23 mouse cellular contexts compared by ENCODE assay signal in genomic region chr4:35146597-35146996, GRCm38 (mm10). TPM values are rescaled to one million over a fixed set of nuclear protein-coding genes. Genes with fewer than 3 reads are reported as not detected.
DNase-seq lines count a peak whose midpoint lies in the region; ATAC-seq and TF ChIP-seq lines count a peak whose summit lies in the region.
"Had no signal": no experiment of that assay in that cellular context is flagged by ENCODE, and none has a peak within 500 bp of the region (broad histone marks: within the 10 kb centered on the region; RNA-seq: fewer than 3 reads in every experiment).

No protein-coding gene starts in this region.

- H3K27ac ChIP-seq in liver, postnatal 0 days (ENCODE audit: low read depth), result 0 out of 2 replicates have a peak overlapping the region, but pooled peaks have one; percentile 2
- H3K27ac ChIP-seq in liver, embryonic 12.5 days, result no peak overlapping the region
- H3K27ac ChIP-seq in CH12.LX (ENCODE audit: insufficient read depth, low read depth), result no peak overlapping the region
- H3K27ac ChIP-seq in gastrocnemius, adult 2 months, result no peak overlapping the region
- H3K27ac ChIP-seq: embryonic facial prominence, embryonic 10.5 days; embryonic facial prominence, embryonic 12.5 days; forebrain, embryonic 13.5 days; forebrain, embryonic 15.5 days had no signal

- ATAC-seq in liver, postnatal 0 days, result no peak
- ATAC-seq in liver, embryonic 12.5 days, result no peak
- ATAC-seq: activated CD4-positive, CD25-positive, alpha-beta regulatory T cell, adult 4 months; forebrain, embryonic 13.5 days; forebrain, embryonic 15.5 days; forebrain, postnatal 0 days had no signal

- no peak for TF ChIP-seq RAD21 in CH12.LX (IDR thresholded peaks at IDR 0.05; ENCODE audit: low read depth, low read length)

- TF ChIP-seq EP300 in liver, postnatal 0 days (IDR thresholded peaks at IDR 0.05; ENCODE audit: low read depth), result no peak
- no peak for TF ChIP-seq EP300 in CH12.LX (IDR thresholded peaks at IDR 0.05; ENCODE audit: low read length)

- H3K9me3 ChIP-seq in liver, postnatal 0 days (ENCODE audit: low read length), result no peaks in the 10 kb centered on the region
- no peaks in the 10 kb centered on the region for H3K9me3 ChIP-seq in liver, embryonic 12.5 days (replicated peaks)
- H3K9me3 ChIP-seq in CH12.LX (replicated peaks; ENCODE audit: low read length), result no peaks in the 10 kb centered on the region
- H3K9me3 ChIP-seq: embryonic facial prominence, embryonic 10.5 days; embryonic facial prominence, embryonic 12.5 days; forebrain, embryonic 13.5 days; forebrain, embryonic 15.5 days; G1E had no signal

- dilution Hi-C loops in CH12.LX (cut with MboI; ENCODE audit: extremely low pct_ligation_motif_present, extremely low pct_unique_long_range_greater_than_20kb, low sequenced_read_pairs), result no loop called here

- TF ChIP-seq POLR2A in CH12.LX (IDR thresholded peaks at IDR 0.05; ENCODE audit: low read depth, low read length), result no peak

- no peak for TF ChIP-seq CTCF in liver, postnatal 0 days (IDR thresholded peaks at IDR 0.05; ENCODE audit: low read depth)
- no peak for TF ChIP-seq CTCF in CH12.LX (conservative IDR thresholded peaks at IDR 0.05 in 1 of 2, IDR thresholded peaks at IDR 0.05 in 1 of 2; ENCODE audit: low read depth in 2 of 2, low read length in 2 of 2)
- no peak for TF ChIP-seq CTCF in gastrocnemius, adult 2 months (IDR thresholded peaks at IDR 0.05)

- H3K27me3 ChIP-seq in liver, postnatal 0 days (ENCODE audit: insufficient read depth, low read length), result no peaks in the 10 kb centered on the region
- no peaks in the 10 kb centered on the region for H3K27me3 ChIP-seq in liver, embryonic 12.5 days (replicated peaks)
- no peaks in the 10 kb centered on the region for H3K27me3 ChIP-seq in CH12.LX (replicated peaks)
- H3K27me3 ChIP-seq: embryonic facial prominence, embryonic 12.5 days; forebrain, embryonic 13.5 days; forebrain, embryonic 15.5 days; Patski had no signal

- intact Hi-C loops in gastrocnemius, adult 2 months (cut with DNase I), result no loop called here

- in situ Hi-C loops in CH12.LX (cut with MboI; ENCODE audit: low pct_ligation_motif_present, low pct_unique_long_range_greater_than_20kb, low sequenced_read_pairs), result loop anchor here (10.0 kb wide), 1 partner anchor 82 kb away; no protein-coding TSS in a partner anchor

- H3K9ac ChIP-seq in liver, postnatal 0 days (replicated peaks), result no peak overlapping the region
- no peak overlapping the region for H3K9ac ChIP-seq in liver, embryonic 12.5 days
- H3K9ac ChIP-seq in CH12.LX (ENCODE audit: insufficient read depth, low read depth), result no peak overlapping the region
- H3K9ac ChIP-seq: embryonic facial prominence, embryonic 12.5 days; forebrain, embryonic 13.5 days; forebrain, embryonic 15.5 days; forebrain, postnatal 0 days had no signal

- no peak overlapping the region for H3K4me2 ChIP-seq in liver, postnatal 0 days (ENCODE audit: low read depth, low read length)
- H3K4me2 ChIP-seq in liver, embryonic 12.5 days, result no peak overlapping the region
- H3K4me2 ChIP-seq in CH12.LX (ENCODE audit: insufficient read depth, low read depth, poor library complexity, severe bottlenecking), result peak overlapping the region; percentile 95; the same call in 1 of the 2 replicates
- H3K4me2 ChIP-seq: embryonic facial prominence, embryonic 12.5 days; forebrain, embryonic 13.5 days; forebrain, embryonic 15.5 days had no signal

- H3K4me1 ChIP-seq in liver, postnatal 0 days (ENCODE audit: insufficient read depth), result peaks cover 5% of the 10 kb centered on the region; the same call in 1 of the 2 replicates
- no peaks in the 10 kb centered on the region for H3K4me1 ChIP-seq in liver, embryonic 12.5 days
- peaks cover 12 to 42% of the 10 kb centered on the region in 2 experiments for H3K4me1 ChIP-seq in CH12.LX (ENCODE audit: control insufficient read depth in 1 of 2, insufficient read depth in 2 of 2)
- H3K4me1 ChIP-seq: forebrain, embryonic 13.5 days; forebrain, embryonic 15.5 days had no signal

- no peaks in the 10 kb centered on the region for H3K36me3 ChIP-seq in liver, postnatal 0 days (replicated peaks; ENCODE audit: insufficient read depth, low read length)
- no peaks in the 10 kb centered on the region for H3K36me3 ChIP-seq in liver, embryonic 12.5 days
- peaks cover 0 to 20% of the 10 kb centered on the region in 2 experiments for H3K36me3 ChIP-seq in CH12.LX (replicated peaks in 1 of 2; ENCODE audit: control insufficient read depth in 1 of 2, insufficient read depth in 1 of 2, low read length in 1 of 2)
- H3K36me3 ChIP-seq: embryonic facial prominence, embryonic 10.5 days; embryonic facial prominence, embryonic 12.5 days; forebrain, embryonic 15.5 days; G1E had no signal

- DNase-seq in adrenal gland, adult 2 months, result peak; percentile 52
- no peak for DNase-seq in adrenal gland, postnatal 10 days
- no peak for DNase-seq in liver, postnatal 0 days
- no peak for DNase-seq in CH12.LX (ENCODE audit: extremely low read depth)
- no peak for DNase-seq in gastrocnemius, adult 2 months
- DNase-seq: adrenal gland, postnatal 14 days; cerebellum, adult 11-12 months; cerebellum, adult 2 months; cerebellum, adult 9-10 months; cerebellum, postnatal 10 days; cerebellum, postnatal 25 days; forebrain, postnatal 0 days had no signal

- H3K79me2 ChIP-seq in CH12.LX (replicated peaks; ENCODE audit: control insufficient read depth, extremely low read depth, insufficient read depth, poor library complexity, severe bottlenecking), result peaks cover 6% of the 10 kb centered on the region

- H3K4me3 ChIP-seq in liver, postnatal 0 days (ENCODE audit: low read depth, low read length), result no peak overlapping the region
- H3K4me3 ChIP-seq in liver, embryonic 12.5 days, result no peak overlapping the region
- H3K4me3 ChIP-seq in CH12.LX (replicated peaks in 1 of 3; ENCODE audit: low read depth in 2 of 3, low read length in 2 of 3, poor library complexity in 1 of 3), result no peak overlapping the region
- H3K4me3 ChIP-seq in gastrocnemius, adult 2 months, result no peak overlapping the region
- H3K4me3 ChIP-seq: embryonic facial prominence, embryonic 10.5 days; embryonic facial prominence, embryonic 12.5 days; forebrain, embryonic 13.5 days; forebrain, embryonic 15.5 days had no signal

- WGBS in liver, postnatal 0 days (ENCODE audit: insufficient replicate concordance), result 80% methylated on average over 5 of the region's 5 CpGs
- 74% methylated on average over 5 of the region's 5 CpGs for WGBS in liver, embryonic 12.5 days (ENCODE audit: insufficient replicate concordance)

TF ChIP-seq in CH12.LX, 34 proteins besides CTCF, POLR2A, EP300 and RAD21:
- TF ChIP-seq CHD2 (IDR thresholded peaks at IDR 0.05; ENCODE audit: low read length), result no peak
- TF ChIP-seq ELF1 (IDR thresholded peaks at IDR 0.05; ENCODE audit: low read depth, low read length), result no peak
- no peak for TF ChIP-seq PAX5 (IDR thresholded peaks at IDR 0.05; ENCODE audit: low read length)
- no peak for TF ChIP-seq MAFK (IDR thresholded peaks at IDR 0.05; ENCODE audit: insufficient replicate concordance, low read length)
- TF ChIP-seq IRF4 (IDR thresholded peaks at IDR 0.05; ENCODE audit: low read depth, low read length), result no peak
- no peak for TF ChIP-seq USF1 (IDR thresholded peaks at IDR 0.05; ENCODE audit: low read depth, low read length)
- TF ChIP-seq MEF2A (IDR thresholded peaks at IDR 0.05; ENCODE audit: borderline replicate concordance, low read depth, low read length), result no peak
- TF ChIP-seq ZMIZ1 (IDR thresholded peaks at IDR 0.05; ENCODE audit: low read depth, low read length), result no peak
- no peak for TF ChIP-seq ZKSCAN1 (IDR thresholded peaks at IDR 0.05; ENCODE audit: borderline replicate concordance, low read depth, low read length)
- TF ChIP-seq BHLHE40 (IDR thresholded peaks at IDR 0.05; ENCODE audit: low read depth, low read length), result no peak
- TF ChIP-seq E2F4 (IDR thresholded peaks at IDR 0.05; ENCODE audit: insufficient replicate concordance, low read depth, low read length), result no peak
- TF ChIP-seq USF2 (conservative IDR thresholded peaks at IDR 0.05; ENCODE audit: low read depth, low read length), result no peak
- no peak for TF ChIP-seq MYC (IDR thresholded peaks at IDR 0.05; ENCODE audit: low read depth, low read length)
- TF ChIP-seq POLR2AphosphoS2 (IDR thresholded peaks at IDR 0.05; ENCODE audit: low read depth, low read length), result no peak
- TF ChIP-seq ZNF384 (IDR thresholded peaks at IDR 0.05; ENCODE audit: low read depth, low read length), result no peak
- TF ChIP-seq MAX (IDR thresholded peaks at IDR 0.05; ENCODE audit: low read length), result no peak
- no peak for TF ChIP-seq KAT2A (IDR thresholded peaks at IDR 0.05; ENCODE audit: insufficient replicate concordance, low read length)
- TF ChIP-seq GABPA (IDR thresholded peaks at IDR 0.05; ENCODE audit: insufficient replicate concordance, low read depth, low read length), result no peak
- no peak for TF ChIP-seq MAZ (IDR thresholded peaks at IDR 0.05; ENCODE audit: low read depth, low read length)
- TF ChIP-seq RCOR1 (conservative IDR thresholded peaks at IDR 0.05; ENCODE audit: low read depth, low read length), result no peak

RNA-seq across cellular contexts. Expression of gene Ifnk, which starts 5.3 kb away (rescaled TPM):
- not detected for total RNA-seq in adrenal gland, adult 2 months (2021)
- polyA plus RNA-seq in adrenal gland, adult 2 months (2012; rRNA removed), result not detected in 2 replicates
- total RNA-seq in adrenal gland, postnatal 10 days (2021), result not detected
- polyA plus RNA-seq in liver, postnatal 0 days (2015; fragmentation: Nextera tagmentation; extraction: Ambion mirVana), result 0.27 and 0.50 TPM in 2 replicates
- 0.17 TPM in 1 of 2 replicates, not detected in the other for polyA plus RNA-seq in liver, embryonic 12.5 days (2016; fragmentation: Nextera tagmentation; extraction: Ambion mirVana)
- total RNA-seq in CH12.LX (2012; rRNA removed) (not detected in 2 replicates), CH12.LX (2014; rRNA removed) (not detected in 2 replicates)
- not detected in 2 replicates for polyA plus RNA-seq in CH12.LX (2012; ENCODE audit: insufficient read length, low read depth)
- total RNA-seq in gastrocnemius, adult 2 months (2021), result not detected
- total RNA-seq: adrenal gland, postnatal 14 days; forebrain, postnatal 0 days; G1E had no signal
- polyA plus RNA-seq: activated CD4-positive, CD25-positive, alpha-beta regulatory T cell, adult 4 months; C2C12; cerebellum, adult 2 months; cortical plate, adult 2 months; embryonic facial prominence, embryonic 14.5 days; forebrain, embryonic 13.5 days; forebrain, postnatal 0 days; G1E; Patski had no signal

RNA-seq across cellular contexts. Expression of gene Mob3b, which starts 10.7 kb away (rescaled TPM):
- 10 to 100 TPM; 23.7 to 35.2 TPM for total RNA-seq in adrenal gland, adult 2 months (2021)
- polyA plus RNA-seq in adrenal gland, adult 2 months (2012; rRNA removed), result 7.7 and 7.9 TPM in 2 replicates
- total RNA-seq in adrenal gland, postnatal 10 days (2021), result 10 to 100 TPM; 20.9 to 24.1 TPM
- 13.6 and 14.2 TPM in 2 replicates for polyA plus RNA-seq in liver, postnatal 0 days (2015; fragmentation: Nextera tagmentation; extraction: Ambion mirVana)
- 6.0 and 7.1 TPM in 2 replicates for polyA plus RNA-seq in liver, embryonic 12.5 days (2016; fragmentation: Nextera tagmentation; extraction: Ambion mirVana)
- total RNA-seq in CH12.LX (2012; rRNA removed), result 9.4 and 11.7 TPM in 2 replicates
- total RNA-seq in CH12.LX (2014; rRNA removed), result 3.2 and 3.5 TPM in 2 replicates
- 11.0 and 12.3 TPM in 2 replicates for polyA plus RNA-seq in CH12.LX (2012; ENCODE audit: insufficient read length, low read depth)
- total RNA-seq in gastrocnemius, adult 2 months (2021), result under 1 TPM; 0.28 to 0.86 TPM
- polyA plus RNA-seq: G1E had no signal
